Mouse (Mus musculus) embryonic facial prominence, embryonic 14.5 days (tissue): ENCODE data around the gene Rps6. TPM values are rescaled to one million over a fixed set of nuclear protein-coding genes. Genes with fewer than 3 reads are reported as not detected.

Source experiments
- ATAC-seq: fragments of 200-750 bp; cut with Nextera tagmentation; 2 replicates; pipeline ENCODE4 v1.8.0; 2017; ENCODE audit warnings: low read depth, moderate number of reproducible peaks, moderate TSS enrichment
- DNase-seq: peaks from one replicate; pipeline ENCODE4 v3.0.0-alpha.2; 2015; ENCODE audit warnings: low spot score
- H3K27ac ChIP-seq: fragments of 300-500 bp; sonication (generic); replicated peaks from 2 replicates; pipeline ENCODE4 v1.5.1; 2014; ENCODE audit warnings: low read depth, mild to moderate bottlenecking, low read length, moderate library complexity
- H3K27me3 ChIP-seq: fragments of 300-500 bp; sonication (generic); replicated peaks from 2 replicates; pipeline ENCODE4 v1.6.1; 2014; ENCODE audit warnings: low read length; ENCODE audit not compliant: control insufficient read depth, insufficient read depth
- H3K36me3 ChIP-seq: fragments of 300-500 bp; sonication (generic); 2 replicates; pipeline ENCODE4 v1.6.1; 2014; ENCODE audit warnings: low read length, mixed read lengths; ENCODE audit not compliant: control insufficient read depth, insufficient read depth
- H3K4me1 ChIP-seq: fragments of 300-500 bp; sonication (generic); 2 replicates; pipeline ENCODE4 v1.6.1; 2014; ENCODE audit warnings: antibody characterized with exemption, low read length; ENCODE audit not compliant: control insufficient read depth, insufficient read depth
- H3K4me2 ChIP-seq: fragments of 300-500 bp; sonication (generic); 2 replicates; pipeline ENCODE4 v1.6.1; 2014; ENCODE audit warnings: low read depth, mild to moderate bottlenecking, low read length, moderate library complexity, mixed read lengths
- H3K4me3 ChIP-seq: fragments of 300-500 bp; sonication (generic); 2 replicates; pipeline ENCODE4 v1.5.1; 2014; ENCODE audit warnings: low read depth, mild to moderate bottlenecking, low read length
- H3K9ac ChIP-seq: fragments of 300-500 bp; sonication (generic); 2 replicates; pipeline ENCODE4 v1.6.1; 2014; ENCODE audit warnings: low read depth, mild to moderate bottlenecking, low read length, moderate library complexity, mixed read lengths
- H3K9me3 ChIP-seq: fragments of 300-500 bp; sonication (generic); 2 replicates; pipeline ENCODE4 v1.6.1; 2016; ENCODE audit warnings: low read length; ENCODE audit not compliant: control insufficient read depth
- WGBS: fragments of 180-500 bp; shearing (Covaris S2); extraction: QIAGEN DNeasy Blood & Tissue Kit; methylation state at CpG from one replicate; pipeline ENCODE4 v1.1.7; 2014; 5-methylcytosine and 5-hydroxymethylcytosine counted together
- polyA plus RNA-seq: library from polyadenylated mRNA; unstranded; fragments of >200 nt; fragmentation: Nextera tagmentation; extraction: Ambion mirVana; gene quantifications from 2 replicates; pipeline ENCODE4 v1.2.1, GENCODE M21; 2014

Rps6 gene
- 827 and 832 TPM in 2 replicates for polyA plus RNA-seq

DNA sequence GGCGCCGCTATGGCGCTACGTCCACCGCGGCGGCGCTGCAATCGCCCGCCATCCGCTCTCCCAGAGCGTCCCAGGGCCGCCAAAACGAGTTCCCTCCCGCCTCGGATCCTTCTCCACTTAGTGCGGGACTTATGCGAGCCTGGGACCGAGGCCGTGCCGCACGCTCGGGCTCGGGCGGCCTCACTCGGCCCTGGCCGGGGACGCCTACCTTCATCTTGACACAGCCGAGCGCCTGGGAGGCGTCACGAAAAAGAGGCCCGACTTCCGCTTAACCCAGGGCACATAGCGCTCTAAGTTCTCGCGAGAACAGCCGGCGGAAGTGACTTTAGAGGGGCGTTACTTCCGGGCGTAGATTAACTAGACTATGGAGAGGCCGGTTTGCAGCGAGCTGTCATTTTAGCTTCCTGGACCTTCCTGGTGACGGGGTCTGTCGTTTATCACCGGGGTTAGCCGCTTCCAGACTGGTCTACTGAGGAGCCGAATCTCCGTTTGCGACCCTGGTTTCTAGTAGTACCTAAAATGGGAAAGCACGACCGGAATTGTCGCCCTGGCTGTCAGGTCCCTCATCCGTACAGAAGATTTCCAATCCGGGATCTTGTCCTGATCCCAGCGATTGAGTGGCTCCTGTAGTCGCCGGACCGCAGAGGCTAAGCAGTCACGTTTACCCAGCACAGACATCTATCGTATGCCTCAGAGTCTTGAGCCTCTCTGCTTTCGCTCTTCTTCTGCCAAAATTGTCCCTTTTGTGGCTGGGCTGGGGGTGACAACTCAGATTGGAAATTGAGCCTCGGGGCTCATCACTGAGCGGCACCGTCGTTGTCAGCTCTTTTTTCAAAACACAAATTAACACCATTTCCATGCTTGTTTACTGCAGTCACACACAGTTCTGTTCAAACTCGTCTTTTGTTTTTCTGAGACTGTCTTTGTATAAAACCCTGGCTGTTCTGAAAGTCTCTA is at the start of gene Rps6:
Gene Rps6 (minus strand): TSS at position 300 of the 957 bp plus-strand sequence.
- Histone ChIP-seq H3K4me3 (peak within 1 kb of the TSS; percentile 97), H3K36me3 (peaks cover 34% of the 10 kb centered on the region), H3K4me1 (peaks cover 12% of the 10 kb centered on the region), H3K27me3 (no peaks in the 10 kb centered on the region), H3K27ac (peak within 1 kb of the TSS; percentile 97), H3K4me2 (peak within 1 kb of the TSS; percentile 92), H3K9ac (peak within 1 kb of the TSS; percentile 100), H3K9me3 (no peaks in the 10 kb centered on the region)
- DNase-seq (peak; percentile 99), ATAC-seq (peak; percentile 98)
- WGBS, result under 1% methylated on average over 48 of the region's 68 CpGs

- H3K4me3 ChIP-seq, result no peak overlapping the region
- DNase-seq (no peak), ATAC-seq (no peak)
- no peak overlapping the region for H3K27ac ChIP-seq
- no peaks in the 10 kb centered on the region for H3K27me3 ChIP-seq
- H3K9me3 ChIP-seq, result no peaks in the 10 kb centered on the region
- no peak overlapping the region for H3K4me2 ChIP-seq
- no peak overlapping the region for H3K9ac ChIP-seq
- no peaks in the 10 kb centered on the region for H3K36me3 ChIP-seq
- WGBS, result 92% methylated on average over 1 of the region's 1 CpGs
- H3K4me1 ChIP-seq, result no peaks in the 10 kb centered on the region
Observed at GRCm38 (mm10) chr4:86905869-86906268, 48.7 kb upstream of the Rps6 start.

DNA sequence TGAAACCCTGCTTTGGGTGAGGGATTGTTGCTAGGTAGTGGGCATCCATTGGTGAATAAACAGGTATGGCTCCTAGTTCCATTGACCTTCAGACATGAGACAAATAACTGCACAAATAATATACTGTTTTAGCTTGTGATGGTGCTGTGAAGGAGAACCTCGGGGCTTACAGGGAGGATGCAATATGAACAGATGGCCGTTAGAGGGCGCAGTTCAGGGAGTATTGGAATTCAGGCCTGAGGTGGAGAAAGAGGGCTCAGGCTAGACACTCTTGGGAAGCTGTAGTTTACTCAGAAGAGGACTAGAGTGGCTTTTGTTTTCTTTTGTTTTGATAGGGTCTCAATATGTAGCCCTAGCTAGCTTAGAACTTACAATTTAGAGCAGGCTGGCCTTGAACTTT is 47.8 kb upstream of the Rps6 start:
- no peak overlapping the region for H3K9ac ChIP-seq
- no peak overlapping the region for H3K27ac ChIP-seq
- H3K36me3 ChIP-seq, result no peaks in the 10 kb centered on the region
- ATAC-seq (no peak), DNase-seq (no peak)
- no peaks in the 10 kb centered on the region for H3K4me1 ChIP-seq
- H3K9me3 ChIP-seq, result no peaks in the 10 kb centered on the region
- 30% methylated on average over 3 of the region's 3 CpGs for WGBS
- H3K4me3 ChIP-seq, result no peak overlapping the region
- no peak overlapping the region for H3K4me2 ChIP-seq
- H3K27me3 ChIP-seq, result no peaks in the 10 kb centered on the region

DNA sequence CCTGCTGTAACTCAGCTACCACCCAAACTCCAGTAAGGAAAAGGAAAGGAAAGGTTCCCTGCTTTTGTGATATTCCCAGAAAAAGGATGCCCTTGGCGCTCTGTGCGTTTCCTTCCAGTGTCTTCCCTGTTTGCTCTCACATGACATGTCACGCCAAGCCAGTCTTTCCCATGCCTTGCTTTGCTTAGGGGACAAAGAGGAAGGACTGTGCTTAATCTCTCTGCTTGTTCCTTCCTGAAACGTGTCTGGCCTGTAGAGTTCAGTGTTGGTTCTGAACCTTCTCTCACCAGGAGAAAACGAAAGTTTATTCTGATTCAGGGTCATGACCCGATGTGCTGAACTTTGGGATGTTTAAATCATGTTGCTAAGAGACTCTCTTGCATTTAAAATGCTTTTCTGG is 45.1 kb upstream of the Rps6 start:
- Histone ChIP-seq H3K27me3 (no peaks in the 10 kb centered on the region), H3K9ac (no peak overlapping the region), H3K9me3 (no peaks in the 10 kb centered on the region), H3K4me3 (no peak overlapping the region), H3K36me3 (no peaks in the 10 kb centered on the region), H3K4me1 (no peaks in the 10 kb centered on the region), H3K27ac (no peak overlapping the region), H3K4me2 (no peak overlapping the region)
- ATAC-seq, result no peak
- no peak for DNase-seq
- 71% methylated on average over 6 of the region's 6 CpGs for WGBS

GRCm38 (mm10) chr4:86898791-86899474 is 41.7 kb upstream of the Rps6 start:
- peak; percentile 62 for DNase-seq
- WGBS, result 43% methylated on average over 14 of the region's 14 CpGs

DNA sequence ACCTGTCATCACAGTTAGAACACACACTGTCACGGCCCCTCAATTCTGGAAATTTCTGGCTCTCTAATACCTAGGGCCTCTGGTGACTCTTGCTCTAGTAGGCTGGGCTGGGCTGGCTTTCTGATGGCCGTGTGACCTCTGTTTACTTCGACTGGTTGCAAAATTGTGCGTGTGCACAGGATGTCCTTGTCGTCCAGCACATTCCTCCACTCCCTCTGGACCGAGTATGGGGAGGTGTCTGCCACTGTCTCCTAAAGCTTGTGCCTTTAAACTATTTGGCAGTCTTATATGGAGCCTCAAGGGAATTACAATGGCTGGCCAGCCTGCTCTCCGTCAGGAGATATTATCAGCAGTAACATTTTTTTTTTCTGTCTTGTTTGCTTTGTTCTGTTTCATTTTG is 40.2 kb upstream of the Rps6 start:
- H3K4me1 ChIP-seq, result no peaks in the 10 kb centered on the region
- H3K9me3 ChIP-seq, result no peaks in the 10 kb centered on the region
- DNase-seq, result no peak
- no peak for ATAC-seq
- no peak overlapping the region for H3K27ac ChIP-seq
- no peak overlapping the region for H3K9ac ChIP-seq
- H3K4me2 ChIP-seq, result no peak overlapping the region
- WGBS, result 70% methylated on average over 7 of the region's 7 CpGs
- H3K27me3 ChIP-seq, result no peaks in the 10 kb centered on the region
- no peak overlapping the region for H3K4me3 ChIP-seq
- H3K36me3 ChIP-seq, result no peaks in the 10 kb centered on the region

More at GRCm38 (mm10) chr4:86898791-86899474, 41.7 kb upstream of the Rps6 start:
- H3K27me3 ChIP-seq, result no peaks in the 10 kb centered on the region
- H3K36me3 ChIP-seq, result no peaks in the 10 kb centered on the region
- no peak overlapping the region; the same call in 1 of the 2 replicates for H3K27ac ChIP-seq
- no peak for ATAC-seq
- no peaks in the 10 kb centered on the region for H3K9me3 ChIP-seq
- H3K4me1 ChIP-seq, result no peaks in the 10 kb centered on the region
- no peak overlapping the region; the same call in 1 of the 2 replicates for H3K9ac ChIP-seq
- no peak overlapping the region for H3K4me2 ChIP-seq
- H3K4me3 ChIP-seq, result no peak overlapping the region

- no peaks in the 10 kb centered on the region for H3K36me3 ChIP-seq
- no peaks in the 10 kb centered on the region for H3K27me3 ChIP-seq
- H3K9ac ChIP-seq, result no peak overlapping the region
- no peak overlapping the region for H3K4me2 ChIP-seq
- no peaks in the 10 kb centered on the region for H3K4me1 ChIP-seq
- H3K4me3 ChIP-seq, result no peak overlapping the region
- H3K27ac ChIP-seq, result no peak overlapping the region
- WGBS, result 73% methylated on average over 5 of the region's 5 CpGs
- no peak for DNase-seq
- no peaks in the 10 kb centered on the region for H3K9me3 ChIP-seq
- ATAC-seq, result no peak
Observed at GRCm38 (mm10) chr4:86887879-86888278, 30.7 kb upstream of the Rps6 start.

- peak; percentile 57; the same call in 1 of the 2 replicates for ATAC-seq
- H3K27ac ChIP-seq, result no peak overlapping the region; the same call in 1 of the 2 replicates
- H3K4me3 ChIP-seq, result peak overlapping the region; percentile 23
- no peaks in the 10 kb centered on the region for H3K9me3 ChIP-seq
- H3K4me2 ChIP-seq, result peak overlapping the region; percentile 50
- H3K36me3 ChIP-seq, result no peaks in the 10 kb centered on the region
- no peaks in the 10 kb centered on the region for H3K27me3 ChIP-seq
- peak overlapping the region; percentile 46; the same call in 1 of the 2 replicates for H3K9ac ChIP-seq
- WGBS, result 27% methylated on average over 18 of the region's 18 CpGs
- H3K4me1 ChIP-seq, result no peaks in the 10 kb centered on the region
- DNase-seq, result peak; percentile 57
Observed at GRCm38 (mm10) chr4:86886160-86886878, 29.1 kb upstream of the Rps6 start.
